Comparison of ENCODE assay signal across 25 mouse cellular contexts in the genomic region with DNA sequence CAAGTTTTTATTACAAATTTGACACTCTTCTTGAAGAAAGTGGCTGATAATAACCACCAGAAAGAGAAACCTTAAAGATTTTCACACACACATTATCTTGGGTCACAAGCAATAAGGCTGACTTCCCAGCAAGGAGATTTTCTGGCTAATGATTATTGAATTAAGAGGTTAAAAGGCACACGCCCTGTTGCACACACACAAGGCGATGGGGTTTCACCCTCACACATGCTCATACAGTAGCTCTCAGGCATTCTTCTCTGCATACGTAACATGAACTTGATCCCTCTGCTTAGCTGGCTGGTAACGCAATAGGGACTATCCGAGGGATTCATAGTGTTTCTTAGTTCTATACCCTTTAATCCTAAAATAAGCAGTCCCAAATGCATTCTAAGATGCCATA. TPM values are rescaled to one million over a fixed set of nuclear protein-coding genes. Genes with fewer than 3 reads are reported as not detected.
DNase-seq lines count a peak whose midpoint lies in the region; ATAC-seq and TF ChIP-seq lines count a peak whose summit lies in the region.
"Had no signal": no experiment of that assay in that cellular context is flagged by ENCODE, and none has a peak within 500 bp of the region (broad histone marks: within the 10 kb centered on the region; RNA-seq: fewer than 3 reads in every experiment).

No protein-coding gene starts in this region.

- H3K4me3 ChIP-seq in embryonic facial prominence, embryonic 11.5 days (ENCODE audit: low read depth, low read length), result no peak overlapping the region
- no peak overlapping the region for H3K4me3 ChIP-seq in embryonic facial prominence, embryonic 10.5 days
- no peak overlapping the region for H3K4me3 ChIP-seq in kidney, embryonic 15.5 days (replicated peaks)
- H3K4me3 ChIP-seq in kidney, adult 2 months (ENCODE audit: insufficient read depth, low read depth, low read length), result no peak overlapping the region
- no peak overlapping the region for H3K4me3 ChIP-seq in midbrain, embryonic 11.5 days (ENCODE audit: low read depth, low read length)
- H3K4me3 ChIP-seq in midbrain, embryonic 15.5 days, result no peak overlapping the region
- H3K4me3 ChIP-seq in intestine, postnatal 0 days (ENCODE audit: low read depth, low read length), result no peak overlapping the region
- H3K4me3 ChIP-seq: embryonic facial prominence, embryonic 15.5 days; erythroblast, embryonic 14.5 days; forebrain, embryonic 10.5 days; gastrocnemius, adult 2 months; heart, embryonic 10.5 days; hindbrain, embryonic 13.5 days had no signal

- no peak overlapping the region for H3K9ac ChIP-seq in embryonic facial prominence, embryonic 11.5 days (replicated peaks; ENCODE audit: low read length)
- no peak overlapping the region for H3K9ac ChIP-seq in kidney, embryonic 15.5 days
- H3K9ac ChIP-seq in midbrain, embryonic 11.5 days (ENCODE audit: low read length), result no peak overlapping the region
- H3K9ac ChIP-seq in midbrain, embryonic 15.5 days, result no peak overlapping the region
- no peak overlapping the region for H3K9ac ChIP-seq in intestine, postnatal 0 days (ENCODE audit: low read depth, low read length)
- H3K9ac ChIP-seq: embryonic facial prominence, embryonic 15.5 days; hindbrain, embryonic 13.5 days had no signal

- H3K36me3 ChIP-seq in embryonic facial prominence, embryonic 11.5 days (replicated peaks; ENCODE audit: control insufficient read depth, insufficient read depth, low read depth, low read length), result no peaks in the 10 kb centered on the region
- H3K36me3 ChIP-seq in embryonic facial prominence, embryonic 10.5 days (replicated peaks), result no peaks in the 10 kb centered on the region
- no peaks in the 10 kb centered on the region for H3K36me3 ChIP-seq in kidney, embryonic 15.5 days
- no peaks in the 10 kb centered on the region for H3K36me3 ChIP-seq in kidney, adult 2 months (ENCODE audit: control insufficient read depth, insufficient read depth, low read length)
- no peaks in the 10 kb centered on the region for H3K36me3 ChIP-seq in midbrain, embryonic 11.5 days (ENCODE audit: control insufficient read depth, insufficient read depth, low read length)
- no peaks in the 10 kb centered on the region for H3K36me3 ChIP-seq in midbrain, embryonic 15.5 days (replicated peaks)
- no peaks in the 10 kb centered on the region for H3K36me3 ChIP-seq in intestine, postnatal 0 days (ENCODE audit: control insufficient read depth, insufficient read depth)
- H3K36me3 ChIP-seq: embryonic facial prominence, embryonic 15.5 days; forebrain, embryonic 10.5 days; G1E; heart, embryonic 10.5 days; hindbrain, embryonic 13.5 days had no signal

- WGBS in embryonic facial prominence, embryonic 11.5 days, result 57% methylated on average over 5 of the region's 5 CpGs
- WGBS in embryonic facial prominence, embryonic 10.5 days, result 64% methylated on average over 5 of the region's 5 CpGs
- 59% methylated on average over 5 of the region's 5 CpGs for WGBS in kidney, embryonic 15.5 days
- 53% methylated on average over 5 of the region's 5 CpGs for WGBS in kidney, adult 2 months
- WGBS in midbrain, embryonic 11.5 days, result 81% methylated on average over 5 of the region's 5 CpGs
- 78% methylated on average over 5 of the region's 5 CpGs for WGBS in midbrain, embryonic 15.5 days
- 59% methylated on average over 5 of the region's 5 CpGs for WGBS in intestine, postnatal 0 days

- TF ChIP-seq POLR2A in kidney, adult 2 months (IDR thresholded peaks at IDR 0.05; ENCODE audit: low read depth, low read length), result no peak

- no peaks in the 10 kb centered on the region for H3K27me3 ChIP-seq in embryonic facial prominence, embryonic 11.5 days (ENCODE audit: control insufficient read depth, insufficient read depth, low read length)
- H3K27me3 ChIP-seq in embryonic facial prominence, embryonic 10.5 days (replicated peaks; ENCODE audit: low read depth, poor library complexity, severe bottlenecking), result no peaks in the 10 kb centered on the region
- H3K27me3 ChIP-seq in kidney, embryonic 15.5 days, result no peaks in the 10 kb centered on the region
- no peaks in the 10 kb centered on the region; the same call in 1 of the 2 replicates for H3K27me3 ChIP-seq in kidney, adult 2 months (replicated peaks; ENCODE audit: control insufficient read depth, insufficient read depth, low read length)
- H3K27me3 ChIP-seq in midbrain, embryonic 11.5 days (ENCODE audit: control insufficient read depth, insufficient read depth, low read length), result 0 out of 2 replicates have a peak, but pooled peaks cover 3% of the 10 kb centered on the region
- no peaks in the 10 kb centered on the region for H3K27me3 ChIP-seq in midbrain, embryonic 15.5 days (replicated peaks)
- H3K27me3 ChIP-seq in intestine, postnatal 0 days (replicated peaks; ENCODE audit: control insufficient read depth, insufficient read depth, low read length), result no peaks in the 10 kb centered on the region
- H3K27me3 ChIP-seq: embryonic facial prominence, embryonic 15.5 days; hindbrain, embryonic 13.5 days had no signal

- H3K27ac ChIP-seq in embryonic facial prominence, embryonic 11.5 days (replicated peaks; ENCODE audit: low read depth, low read length), result no peak overlapping the region
- no peak overlapping the region for H3K27ac ChIP-seq in embryonic facial prominence, embryonic 10.5 days (replicated peaks)
- no peak overlapping the region for H3K27ac ChIP-seq in kidney, embryonic 15.5 days
- H3K27ac ChIP-seq in kidney, adult 2 months (ENCODE audit: insufficient read depth, low read depth, low read length), result no peak overlapping the region
- H3K27ac ChIP-seq in midbrain, embryonic 11.5 days (ENCODE audit: low read depth, low read length), result no peak overlapping the region
- no peak overlapping the region for H3K27ac ChIP-seq in midbrain, embryonic 15.5 days
- no peak overlapping the region for H3K27ac ChIP-seq in intestine, postnatal 0 days (ENCODE audit: low read depth, low read length)
- H3K27ac ChIP-seq: embryonic facial prominence, embryonic 15.5 days; forebrain, embryonic 10.5 days; gastrocnemius, adult 2 months; heart, embryonic 10.5 days; hindbrain, embryonic 13.5 days had no signal

- no peak overlapping the region for H3K4me2 ChIP-seq in embryonic facial prominence, embryonic 11.5 days (ENCODE audit: low read depth, low read length)
- no peak overlapping the region for H3K4me2 ChIP-seq in kidney, embryonic 15.5 days
- no peak overlapping the region for H3K4me2 ChIP-seq in midbrain, embryonic 11.5 days
- H3K4me2 ChIP-seq in midbrain, embryonic 15.5 days, result no peak overlapping the region
- H3K4me2 ChIP-seq in intestine, postnatal 0 days (replicated peaks; ENCODE audit: low read depth), result no peak overlapping the region
- H3K4me2 ChIP-seq: embryonic facial prominence, embryonic 15.5 days; hindbrain, embryonic 13.5 days had no signal

- no peak for TF ChIP-seq CTCF in kidney, adult 2 months (conservative IDR thresholded peaks at IDR 0.05; ENCODE audit: insufficient read depth, insufficient read length, low read depth, low read length)
- no peak for TF ChIP-seq CTCF in intestine, postnatal 0 days (IDR thresholded peaks at IDR 0.05; ENCODE audit: low read depth)

- peak; percentile 41 for DNase-seq in embryonic facial prominence, embryonic 11.5 days (ENCODE audit: low spot score)
- DNase-seq in embryonic facial prominence, embryonic 10.5 days (ENCODE audit: low spot score), result no peak
- no peak for DNase-seq in kidney, adult 2 months
- peak; percentile 75 for DNase-seq in midbrain, embryonic 11.5 days (ENCODE audit: low spot score, missing footprints)
- DNase-seq in embryo, embryonic 10 days (ENCODE audit: low spot score), result no peak
- DNase-seq: adrenal gland, postnatal 10 days; B cell, adult 2 months; cerebellum, adult 11 months; cerebellum, adult 8-10 months; cerebellum, postnatal 14 days; gastrocnemius, adult 2 months; gastrocnemius, postnatal 25 days; heart, adult 18-20 months; heart, postnatal 10 days had no signal

- no peaks in the 10 kb centered on the region for H3K9me3 ChIP-seq in embryonic facial prominence, embryonic 11.5 days (replicated peaks; ENCODE audit: control insufficient read depth, low read length)
- no peaks in the 10 kb centered on the region for H3K9me3 ChIP-seq in embryonic facial prominence, embryonic 10.5 days
- no peaks in the 10 kb centered on the region for H3K9me3 ChIP-seq in kidney, embryonic 15.5 days (replicated peaks)
- no peaks in the 10 kb centered on the region for H3K9me3 ChIP-seq in midbrain, embryonic 11.5 days (ENCODE audit: control insufficient read depth, low read length)
- H3K9me3 ChIP-seq in midbrain, embryonic 15.5 days, result no peaks in the 10 kb centered on the region
- H3K9me3 ChIP-seq in intestine, postnatal 0 days (ENCODE audit: control insufficient read depth), result no peaks in the 10 kb centered on the region
- H3K9me3 ChIP-seq: embryonic facial prominence, embryonic 15.5 days; forebrain, embryonic 10.5 days; G1E; heart, embryonic 10.5 days; hindbrain, embryonic 13.5 days had no signal

- H3K4me1 ChIP-seq in embryonic facial prominence, embryonic 11.5 days (ENCODE audit: control insufficient read depth, insufficient read depth, low read length), result no peaks in the 10 kb centered on the region
- peaks cover 16% of the 10 kb centered on the region for H3K4me1 ChIP-seq in embryonic facial prominence, embryonic 10.5 days
- H3K4me1 ChIP-seq in kidney, embryonic 15.5 days, result peaks cover 8% of the 10 kb centered on the region
- no peaks in the 10 kb centered on the region for H3K4me1 ChIP-seq in kidney, adult 2 months (ENCODE audit: control insufficient read depth, insufficient read depth, low read length)
- H3K4me1 ChIP-seq in midbrain, embryonic 11.5 days (ENCODE audit: control insufficient read depth, insufficient read depth, low read length), result no peaks in the 10 kb centered on the region
- no peaks in the 10 kb centered on the region for H3K4me1 ChIP-seq in midbrain, embryonic 15.5 days
- H3K4me1 ChIP-seq in intestine, postnatal 0 days (replicated peaks; ENCODE audit: control insufficient read depth, insufficient read depth, low read length), result no peaks in the 10 kb centered on the region
- H3K4me1 ChIP-seq: forebrain, embryonic 10.5 days; heart, embryonic 10.5 days; hindbrain, embryonic 13.5 days had no signal

- ATAC-seq in embryonic facial prominence, embryonic 11.5 days (replicated peaks; ENCODE audit: insufficient number of reproducible peaks, low FRiP score, low TSS enrichment, low read depth), result no peak
- peak; percentile 80 for ATAC-seq in kidney, embryonic 15.5 days (replicated peaks; ENCODE audit: low FRiP score)
- ATAC-seq in midbrain, embryonic 11.5 days (ENCODE audit: low FRiP score), result no peak
- no peak for ATAC-seq in midbrain, embryonic 15.5 days (replicated peaks)
- ATAC-seq in intestine, postnatal 0 days, result 0 out of 2 replicates have a peak, but pooled peaks have one; percentile 33
- ATAC-seq: CD4-positive, CD25-positive, alpha-beta regulatory T cell, adult 4 months; forebrain, embryonic 14.5 days had no signal

RNA-seq across cellular contexts. Expression of gene Prickle2, which starts 18.6 kb away (rescaled TPM):
- polyA plus RNA-seq in embryonic facial prominence, embryonic 11.5 days (2014; fragmentation: Nextera tagmentation; extraction: Ambion mirVana), result 4.1 TPM in 2 replicates
- 4.9 and 5.3 TPM in 2 replicates for polyA plus RNA-seq in embryonic facial prominence, embryonic 10.5 days (2016; fragmentation: Nextera tagmentation; extraction: Ambion mirVana)
- polyA plus RNA-seq in kidney, embryonic 15.5 days (2015; fragmentation: Nextera tagmentation; extraction: Ambion mirVana), result 6.1 and 7.6 TPM in 2 replicates
- polyA plus RNA-seq in kidney, adult 2 months (2012; rRNA removed), result 2.3 and 2.5 TPM in 2 replicates
- 6.8 and 7.7 TPM in 2 replicates for polyA plus RNA-seq in midbrain, embryonic 11.5 days (2014; fragmentation: Nextera tagmentation; extraction: Ambion mirVana)
- 15.4 and 17.0 TPM in 2 replicates for polyA plus RNA-seq in midbrain, embryonic 15.5 days (2015; fragmentation: Nextera tagmentation; extraction: Ambion mirVana)
- 1.7 and 2.0 TPM in 2 replicates for polyA plus RNA-seq in intestine, postnatal 0 days (2015; fragmentation: Nextera tagmentation; extraction: Ambion mirVana)
- polyA plus RNA-seq: erythroblast, embryonic 14.5 days; G1E had no signal

Comparison
In these comparisons a context has a peak if more than half of its experiments do, and no peak if none do; other contexts are left out.
1. DNase-seq: peak in embryonic facial prominence, embryonic 11.5 days (single experiment) and midbrain, embryonic 11.5 days (single experiment); none in embryonic facial prominence, embryonic 10.5 days (single experiment), kidney, adult 2 months (single experiment) and embryo, embryonic 10 days (single experiment).
2. ATAC-seq: peak in kidney, embryonic 15.5 days (single experiment) and intestine, postnatal 0 days (single experiment); none in embryonic facial prominence, embryonic 11.5 days (single experiment), midbrain, embryonic 11.5 days (single experiment) and midbrain, embryonic 15.5 days (single experiment).